Mouse (Mus musculus) heart, embryonic 13.5 days (tissue): ENCODE measurements around the gene Ank. TPM values are rescaled to one million over a fixed set of nuclear protein-coding genes. Genes with fewer than 3 reads are reported as not detected.

Source experiments
- ATAC-seq: fragments of 200-750 bp; cut with Nextera tagmentation; 2 replicates; pipeline ENCODE4 v1.8.0; 2017; ENCODE audit warnings: moderate TSS enrichment; ENCODE audit not compliant: insufficient number of reproducible peaks, low FRiP score, low TSS enrichment; ENCODE audit errors: extremely low read depth
- H3K27ac ChIP-seq: fragments of 300-500 bp; sonication (generic); replicated peaks from 2 replicates; pipeline ENCODE4 v1.5.1; 2015; ENCODE audit warnings: moderate library complexity, mild to moderate bottlenecking, inconsistent platforms
- H3K27me3 ChIP-seq: fragments of 300-500 bp; sonication (generic); replicated peaks from 2 replicates; pipeline ENCODE4 v1.6.1; 2015; ENCODE audit warnings: mild to moderate bottlenecking, inconsistent platforms
- H3K36me3 ChIP-seq: fragments of 300-500 bp; sonication (generic); 2 replicates; pipeline ENCODE4 v1.6.1; 2015; ENCODE audit warnings: mild to moderate bottlenecking, inconsistent platforms
- H3K4me1 ChIP-seq: fragments of 300-500 bp; sonication (generic); 2 replicates; pipeline ENCODE4 v1.6.1; 2015; ENCODE audit warnings: inconsistent platforms
- H3K4me2 ChIP-seq: fragments of 300-500 bp; sonication (generic); 2 replicates; pipeline ENCODE4 v1.6.1; 2015; ENCODE audit warnings: inconsistent platforms, mild to moderate bottlenecking, moderate library complexity
- H3K4me3 ChIP-seq: fragments of 300-500 bp; sonication (generic); 2 replicates; pipeline ENCODE4 v1.5.1; 2015; ENCODE audit warnings: moderate library complexity, mild to moderate bottlenecking, inconsistent platforms
- H3K9ac ChIP-seq: fragments of 300-500 bp; sonication (generic); 2 replicates; pipeline ENCODE4 v1.6.1; 2015; ENCODE audit warnings: inconsistent platforms, mild to moderate bottlenecking, moderate library complexity
- H3K9me3 ChIP-seq: fragments of 300-500 bp; sonication (generic); 2 replicates; pipeline ENCODE4 v1.6.1; 2016; ENCODE audit warnings: inconsistent platforms
- WGBS: fragments of 180-500 bp; shearing (Covaris S2); methylation state at CpG from one replicate; pipeline ENCODE4 v1.1.7; 2015; ENCODE audit warnings: mixed read lengths; 5-methylcytosine and 5-hydroxymethylcytosine counted together
- polyA plus RNA-seq: library from polyadenylated mRNA; unstranded; fragments of >200 nt; fragmentation: Nextera tagmentation; extraction: Ambion mirVana; gene quantifications from 2 replicates; pipeline ENCODE4 v1.2.1, GENCODE M21; 2015

The Ank gene
- polyA plus RNA-seq, 1 experiment from 2014 or later, result 9.1 TPM

DNA sequence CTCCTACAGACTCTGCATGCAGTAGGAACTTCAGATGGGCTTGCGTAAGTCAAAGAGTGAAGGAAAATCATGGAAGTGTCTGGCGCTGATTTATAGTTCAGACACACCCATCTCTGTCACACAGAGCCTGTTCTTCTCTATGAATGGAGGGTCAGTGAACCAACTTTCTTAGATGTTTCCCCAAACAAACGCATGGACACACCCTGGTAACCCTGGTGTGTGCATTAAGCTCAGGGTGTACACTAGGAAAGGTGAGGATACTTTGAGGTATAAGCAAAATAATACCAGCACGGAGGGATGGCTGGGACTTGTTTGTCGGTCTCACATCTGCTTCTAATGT lies 19.8 kb downstream of the Ank start:
- Histone ChIP-seq H3K4me2 (peak overlapping the region; percentile 54), H3K4me3 (no peak overlapping the region), H3K36me3 (no peaks in the 10 kb centered on the region), H3K4me1 (peaks cover 65% of the 10 kb centered on the region), H3K9me3 (no peaks in the 10 kb centered on the region), H3K27me3 (no peaks in the 10 kb centered on the region), H3K27ac (peak overlapping the region; percentile 58), H3K9ac (peak overlapping the region; percentile 48)
- WGBS, result 73% methylated on average over 5 of the region's 5 CpGs
- no peak for ATAC-seq

DNA sequence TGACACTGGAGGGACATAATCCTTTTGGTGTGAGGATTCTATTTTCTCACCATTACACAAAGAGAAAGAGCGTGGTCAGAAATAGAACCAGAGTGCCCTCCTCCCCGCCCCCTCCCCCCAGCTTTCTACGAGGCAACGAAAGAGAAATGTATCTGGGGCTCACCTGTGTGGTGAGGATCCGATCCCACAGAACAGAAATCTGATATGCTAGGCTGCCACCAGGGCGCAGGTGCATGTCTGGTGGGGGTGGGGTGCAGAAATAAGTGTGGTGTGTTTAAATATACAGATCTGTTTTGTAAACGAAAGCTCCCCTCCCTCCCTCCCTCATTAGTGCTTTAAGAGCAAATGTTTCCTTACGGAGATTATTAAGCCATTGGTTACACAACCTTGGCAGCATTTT lies 20.6 kb downstream of the Ank start:
- Histone ChIP-seq H3K9ac (peak overlapping the region; percentile 65), H3K36me3 (no peaks in the 10 kb centered on the region), H3K4me3 (no peak overlapping the region), H3K4me2 (peak overlapping the region; percentile 54), H3K4me1 (peaks cover 67% of the 10 kb centered on the region), H3K27me3 (no peaks in the 10 kb centered on the region), H3K9me3 (no peaks in the 10 kb centered on the region), H3K27ac (peak overlapping the region; percentile 58)
- no peak for ATAC-seq
- 43% methylated on average over 8 of the region's 8 CpGs for WGBS

DNA sequence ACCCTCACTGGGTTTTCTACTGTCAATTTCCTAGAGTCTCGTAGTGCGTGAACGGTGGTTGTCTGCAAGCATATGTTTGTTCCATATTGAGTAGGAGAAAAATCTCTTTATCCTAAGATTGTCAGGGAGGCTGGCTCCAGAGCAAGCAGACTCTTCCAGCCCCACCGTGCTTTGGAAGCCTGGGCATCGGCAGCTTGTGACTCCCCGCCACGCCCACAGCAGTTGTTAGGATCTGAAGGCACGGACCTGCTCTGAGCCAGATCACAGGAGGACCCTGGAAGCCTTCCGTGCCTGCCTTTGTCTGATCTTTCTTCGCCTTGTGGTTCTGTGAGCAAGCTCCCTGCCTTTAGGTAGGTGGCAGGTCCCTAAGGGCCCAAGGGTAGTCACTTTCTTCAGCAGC lies 21.6 kb downstream of the Ank start:
- H3K9me3 ChIP-seq, result no peaks in the 10 kb centered on the region
- no peak overlapping the region for H3K4me3 ChIP-seq
- peaks cover 72% of the 10 kb centered on the region for H3K4me1 ChIP-seq
- peak overlapping the region; percentile 61 for H3K9ac ChIP-seq
- H3K27ac ChIP-seq, result no peak overlapping the region
- ATAC-seq, result no peak
- 0 out of 2 replicates have a peak overlapping the region, but pooled peaks have one; percentile 9 for H3K4me2 ChIP-seq
- H3K36me3 ChIP-seq, result no peaks in the 10 kb centered on the region
- H3K27me3 ChIP-seq, result no peaks in the 10 kb centered on the region
- WGBS, result 57% methylated on average over 10 of the region's 10 CpGs

DNA sequence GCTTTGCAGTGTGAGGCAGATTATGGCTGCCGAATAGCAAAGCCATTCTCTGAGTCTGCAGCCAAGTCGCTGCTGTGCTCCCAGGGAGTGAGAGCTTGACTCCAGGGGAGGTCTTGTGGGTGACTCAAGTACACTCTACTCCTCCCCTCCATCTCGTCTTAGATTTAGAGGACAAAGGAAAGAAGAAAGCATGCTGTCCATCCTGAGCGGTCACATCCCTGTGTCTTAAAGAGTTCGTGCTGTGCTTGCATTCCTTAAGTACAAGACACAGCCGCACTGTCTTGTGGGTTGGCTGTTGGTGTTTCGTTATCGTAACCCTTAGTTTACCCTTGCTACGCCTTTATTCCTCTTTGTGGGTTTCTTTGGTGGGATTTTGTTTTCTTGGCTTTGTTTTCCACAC lies 24.2 kb downstream of the Ank start:
- Histone ChIP-seq H3K36me3 (no peaks in the 10 kb centered on the region), H3K4me3 (no peak overlapping the region), H3K4me2 (no peak overlapping the region), H3K27ac (no peak overlapping the region), H3K9me3 (no peaks in the 10 kb centered on the region), H3K9ac (no peak overlapping the region), H3K4me1 (peaks cover 85% of the 10 kb centered on the region), H3K27me3 (no peaks in the 10 kb centered on the region)
- no peak for ATAC-seq
- WGBS, result 78% methylated on average over 9 of the region's 9 CpGs

DNA sequence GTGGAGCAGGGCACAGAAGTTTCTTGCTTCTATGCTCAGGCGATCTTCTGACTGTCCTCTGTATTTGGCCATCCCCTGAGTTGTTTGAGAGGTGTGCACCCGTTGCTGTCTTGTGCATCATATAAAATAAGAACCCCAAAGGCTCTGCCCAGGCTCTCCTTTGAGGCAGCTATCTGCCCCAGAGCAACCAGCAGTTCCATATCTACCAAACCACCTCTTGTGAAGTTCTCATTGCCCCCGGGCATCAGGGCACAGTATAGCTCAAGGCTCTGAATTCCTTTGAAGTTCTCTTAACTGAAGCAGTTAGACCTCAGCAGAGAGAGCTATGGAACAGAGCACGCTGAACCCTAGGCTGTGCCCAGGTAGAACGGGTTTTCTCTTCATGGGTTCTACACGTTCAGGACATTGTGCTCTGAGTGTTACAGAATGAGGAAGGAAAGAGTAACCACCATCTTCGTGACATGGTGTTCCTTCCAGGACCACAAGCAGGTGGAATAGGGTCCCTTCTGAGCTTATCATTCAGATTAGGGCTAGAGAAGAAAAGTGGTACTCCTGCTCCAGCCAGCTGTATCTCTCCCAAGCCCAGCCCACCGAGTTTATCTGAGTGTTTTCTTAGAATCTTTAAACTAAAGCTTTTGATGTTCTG lies 25.1 kb downstream of the Ank start:
- Histone ChIP-seq H3K27me3 (no peaks in the 10 kb centered on the region), H3K4me2 (no peak overlapping the region), H3K4me3 (no peak overlapping the region), H3K27ac (no peak overlapping the region), H3K9ac (no peak overlapping the region), H3K4me1 (peaks cover 85% of the 10 kb centered on the region), H3K36me3 (no peaks in the 10 kb centered on the region), H3K9me3 (no peaks in the 10 kb centered on the region)
- WGBS, result 72% methylated on average over 8 of the region's 8 CpGs
- no peak for ATAC-seq

DNA sequence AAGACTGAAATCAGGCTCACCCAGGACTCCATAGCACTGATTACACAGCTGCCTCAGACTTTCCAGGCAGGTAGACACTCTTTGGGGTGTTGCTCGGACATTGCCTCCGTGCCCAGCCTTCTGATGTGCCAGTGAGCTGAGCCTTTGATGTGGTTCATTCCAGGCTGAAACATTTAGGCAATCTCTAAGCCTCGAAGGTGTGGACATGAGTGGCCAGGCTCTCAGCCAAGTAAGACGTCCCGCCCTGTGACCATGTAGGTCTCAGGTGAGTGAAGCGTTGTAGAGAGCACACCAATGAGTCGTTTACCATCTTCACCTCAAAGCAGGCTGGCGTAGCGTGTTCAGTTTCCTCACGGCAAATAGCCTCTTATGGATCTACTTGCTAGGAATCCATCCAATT lies 25.7 kb downstream of the Ank start:
- no peak overlapping the region for H3K4me2 ChIP-seq
- no peaks in the 10 kb centered on the region for H3K9me3 ChIP-seq
- ATAC-seq, result no peak
- H3K9ac ChIP-seq, result no peak overlapping the region
- no peaks in the 10 kb centered on the region for H3K36me3 ChIP-seq
- H3K27ac ChIP-seq, result no peak overlapping the region
- peaks cover 85% of the 10 kb centered on the region for H3K4me1 ChIP-seq
- 73% methylated on average over 10 of the region's 10 CpGs for WGBS
- H3K4me3 ChIP-seq, result no peak overlapping the region
- H3K27me3 ChIP-seq, result no peaks in the 10 kb centered on the region

DNA sequence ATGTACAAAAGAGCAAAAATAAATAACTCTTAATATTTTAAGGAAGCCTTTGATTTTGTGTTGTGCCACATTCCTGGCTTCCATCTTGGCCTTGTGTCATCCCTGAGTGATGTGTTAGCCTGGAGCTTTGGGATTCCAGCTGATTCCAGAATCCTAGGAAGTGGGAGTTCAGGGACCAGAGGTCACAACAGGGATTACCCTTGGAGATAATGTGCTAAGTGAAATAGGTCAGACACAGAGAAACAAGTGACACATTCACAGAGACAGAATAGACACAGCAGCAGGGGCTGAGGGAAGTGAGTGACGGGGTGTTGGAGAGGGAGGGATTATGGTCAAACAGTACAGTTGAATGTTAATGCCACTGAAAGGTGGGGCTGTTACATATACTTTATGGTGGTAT lies 26.3 kb downstream of the Ank start:
- H3K9ac ChIP-seq, result no peak overlapping the region
- H3K36me3 ChIP-seq, result no peaks in the 10 kb centered on the region
- H3K27ac ChIP-seq, result no peak overlapping the region
- H3K27me3 ChIP-seq, result no peaks in the 10 kb centered on the region
- 83% methylated on average over 1 of the region's 1 CpGs for WGBS
- peaks cover 85% of the 10 kb centered on the region for H3K4me1 ChIP-seq
- ATAC-seq, result no peak
- H3K4me2 ChIP-seq, result no peak overlapping the region
- no peaks in the 10 kb centered on the region for H3K9me3 ChIP-seq
- H3K4me3 ChIP-seq, result no peak overlapping the region

DNA sequence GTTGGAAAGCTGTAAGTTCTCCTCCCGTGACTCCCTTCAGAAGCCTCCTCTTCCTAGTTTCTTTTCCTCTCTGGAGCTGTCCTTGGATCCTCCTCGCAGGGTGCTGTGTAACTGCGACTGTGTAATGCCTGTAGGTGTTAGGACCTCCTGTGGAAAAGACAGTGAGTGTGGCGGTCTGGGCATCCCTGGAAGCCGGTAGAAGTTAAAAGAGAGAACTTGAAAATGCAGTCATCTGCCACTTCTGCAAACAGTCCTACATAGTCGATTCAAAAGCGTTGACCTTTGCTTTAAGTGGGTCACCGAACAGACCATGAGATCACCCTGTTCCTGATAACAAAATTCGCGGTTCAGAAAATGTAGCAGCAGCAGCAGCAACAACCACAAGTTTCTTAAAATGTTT lies 27.0 kb downstream of the Ank start:
- peak overlapping the region; percentile 47 for H3K4me2 ChIP-seq
- no peaks in the 10 kb centered on the region for H3K36me3 ChIP-seq
- ATAC-seq, result no peak
- WGBS, result 16% methylated on average over 10 of the region's 10 CpGs
- H3K9ac ChIP-seq, result peak overlapping the region; percentile 63; the same call in 1 of the 2 replicates
- H3K27me3 ChIP-seq, result no peaks in the 10 kb centered on the region
- peaks cover 78% of the 10 kb centered on the region for H3K4me1 ChIP-seq
- peak overlapping the region; percentile 64 for H3K27ac ChIP-seq
- no peaks in the 10 kb centered on the region for H3K9me3 ChIP-seq
- H3K4me3 ChIP-seq, result no peak overlapping the region

DNA sequence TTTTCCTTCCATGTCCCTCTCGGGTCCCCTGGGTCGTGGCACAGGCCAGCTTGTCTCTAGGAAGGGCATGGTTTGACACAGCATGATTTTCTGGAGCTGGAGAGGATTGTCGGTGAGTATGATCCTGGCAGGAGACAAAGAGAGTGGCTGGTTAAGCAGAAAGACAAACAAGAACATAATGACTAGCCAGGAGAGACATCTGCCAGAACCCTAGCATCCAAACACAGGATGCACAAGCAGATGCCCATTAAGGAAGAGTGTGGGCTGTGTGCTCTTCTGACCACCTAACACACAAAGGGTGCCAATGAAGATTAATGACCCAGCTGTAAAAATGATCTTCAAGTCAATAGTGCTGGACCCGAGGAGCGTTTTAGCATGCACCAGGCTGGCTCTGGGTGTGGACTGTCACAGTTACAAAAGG lies 29.5 kb downstream of the Ank start:
- Histone ChIP-seq H3K36me3 (no peaks in the 10 kb centered on the region), H3K4me2 (no peak overlapping the region), H3K4me1 (peaks cover 67% of the 10 kb centered on the region), H3K27me3 (no peaks in the 10 kb centered on the region), H3K9ac (no peak overlapping the region), H3K4me3 (no peak overlapping the region), H3K27ac (no peak overlapping the region), H3K9me3 (no peaks in the 10 kb centered on the region)
- 59% methylated on average over 5 of the region's 5 CpGs for WGBS
- ATAC-seq, result no peak

DNA sequence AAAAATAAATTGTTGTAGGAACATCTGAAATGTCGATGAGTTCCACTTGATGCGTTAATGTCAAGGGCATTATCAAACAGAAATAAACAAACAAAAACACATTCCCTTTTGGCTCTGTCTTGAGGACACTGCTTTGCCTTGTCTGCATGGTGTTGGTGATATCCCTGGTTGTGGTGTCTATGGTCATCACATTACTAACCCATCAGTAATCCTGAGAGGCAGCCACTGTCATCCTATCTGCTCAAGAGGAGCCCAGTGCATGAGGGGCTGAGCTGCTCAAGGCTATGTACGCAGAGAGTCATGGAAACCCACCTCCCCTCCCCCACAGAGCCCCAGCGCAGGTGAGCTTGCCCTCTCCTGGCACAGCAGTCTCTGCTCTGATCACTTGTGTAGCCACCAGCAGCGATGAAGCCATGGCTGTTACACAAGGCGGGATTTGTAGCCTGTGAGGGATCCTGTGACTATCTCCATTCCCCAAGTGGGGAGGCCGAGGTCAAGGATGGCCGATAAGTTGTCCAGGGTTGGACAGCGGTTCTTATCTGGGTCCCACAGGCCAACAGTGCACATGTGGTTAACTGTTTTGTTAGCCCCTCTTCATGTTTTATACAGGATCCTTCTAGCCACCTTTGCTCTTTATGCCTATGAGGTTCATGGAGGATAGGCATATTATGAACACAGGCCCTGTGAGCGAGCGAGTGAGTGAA lies 30.3 kb downstream of the Ank start:
- ATAC-seq, result peak; percentile 18; the same call in 1 of the 2 replicates
- H3K27me3 ChIP-seq, result no peaks in the 10 kb centered on the region
- H3K36me3 ChIP-seq, result no peaks in the 10 kb centered on the region
- peak overlapping the region; percentile 28 for H3K4me2 ChIP-seq
- H3K9me3 ChIP-seq, result no peaks in the 10 kb centered on the region
- H3K4me3 ChIP-seq, result no peak overlapping the region
- peak overlapping the region; percentile 36; the same call in 1 of the 2 replicates for H3K27ac ChIP-seq
- peaks cover 66% of the 10 kb centered on the region for H3K4me1 ChIP-seq
- WGBS, result 56% methylated on average over 11 of the region's 11 CpGs
- peak overlapping the region; percentile 52; the same call in 1 of the 2 replicates for H3K9ac ChIP-seq

DNA sequence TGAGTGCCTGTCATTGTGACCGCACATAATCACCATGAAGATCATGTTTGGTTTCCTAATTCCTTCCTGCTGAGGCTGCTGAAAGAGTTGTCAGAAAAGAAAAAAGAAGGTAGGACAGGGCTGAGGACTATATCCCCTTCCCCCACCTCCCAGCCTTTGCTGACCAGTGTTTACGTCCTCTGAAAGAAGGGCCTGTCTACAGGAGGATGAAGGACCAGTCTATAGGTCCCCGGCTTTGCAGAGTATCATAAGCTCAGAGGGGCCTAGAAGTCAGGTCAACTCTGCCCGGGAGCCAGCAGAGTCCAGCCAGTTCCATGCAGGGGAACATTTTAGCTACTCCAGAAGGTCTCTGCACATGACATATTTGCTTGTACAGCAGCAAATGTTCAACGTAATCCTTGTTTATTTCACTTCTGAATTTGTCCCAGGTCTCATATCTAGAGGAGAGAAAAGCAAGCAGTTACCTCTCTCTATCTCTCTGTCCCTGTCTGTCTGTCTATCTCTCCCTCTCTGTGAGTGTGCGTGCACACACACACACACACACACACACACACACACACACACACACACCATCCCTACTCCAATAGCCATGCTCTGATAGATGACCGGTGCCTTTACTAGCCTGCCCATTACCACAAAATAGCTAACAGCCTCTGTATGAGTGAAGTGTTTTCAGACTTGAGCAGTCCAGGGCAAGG lies 31.0 kb downstream of the Ank start:
- Histone ChIP-seq H3K9me3 (no peaks in the 10 kb centered on the region), H3K9ac (peak overlapping the region; percentile 37; the same call in 1 of the 2 replicates), H3K4me2 (peak overlapping the region; percentile 28), H3K4me3 (no peak overlapping the region), H3K4me1 (peaks cover 66% of the 10 kb centered on the region), H3K27me3 (no peaks in the 10 kb centered on the region), H3K27ac (peak overlapping the region; percentile 36; the same call in 1 of the 2 replicates), H3K36me3 (no peaks in the 10 kb centered on the region)
- ATAC-seq, result no peak
- WGBS, result 71% methylated on average over 7 of the region's 7 CpGs
